Mouse (Mus musculus) adrenal gland, adult 8-10 months (tissue): ENCODE data around the gene Sf3a3. TPM values are rescaled to one million over a fixed set of nuclear protein-coding genes. Genes with fewer than 3 reads are reported as not detected.
A peak's percentile ranks its signal among the peaks of the same experiment; 100 is the strongest.

Experiments
- DNase-seq: peaks from one replicate; pipeline ENCODE4 v3.0.0; 2022
- total RNA-seq, 4 experiments: library from RNA; stranded (reverse); gene quantifications; 2 replicates each; pipeline ENCODE4 v1.2.4; 2022

Gene Sf3a3
- 10 to 100 TPM; 33.5 to 42.5 (median 37.2) TPM for total RNA-seq

DNA sequence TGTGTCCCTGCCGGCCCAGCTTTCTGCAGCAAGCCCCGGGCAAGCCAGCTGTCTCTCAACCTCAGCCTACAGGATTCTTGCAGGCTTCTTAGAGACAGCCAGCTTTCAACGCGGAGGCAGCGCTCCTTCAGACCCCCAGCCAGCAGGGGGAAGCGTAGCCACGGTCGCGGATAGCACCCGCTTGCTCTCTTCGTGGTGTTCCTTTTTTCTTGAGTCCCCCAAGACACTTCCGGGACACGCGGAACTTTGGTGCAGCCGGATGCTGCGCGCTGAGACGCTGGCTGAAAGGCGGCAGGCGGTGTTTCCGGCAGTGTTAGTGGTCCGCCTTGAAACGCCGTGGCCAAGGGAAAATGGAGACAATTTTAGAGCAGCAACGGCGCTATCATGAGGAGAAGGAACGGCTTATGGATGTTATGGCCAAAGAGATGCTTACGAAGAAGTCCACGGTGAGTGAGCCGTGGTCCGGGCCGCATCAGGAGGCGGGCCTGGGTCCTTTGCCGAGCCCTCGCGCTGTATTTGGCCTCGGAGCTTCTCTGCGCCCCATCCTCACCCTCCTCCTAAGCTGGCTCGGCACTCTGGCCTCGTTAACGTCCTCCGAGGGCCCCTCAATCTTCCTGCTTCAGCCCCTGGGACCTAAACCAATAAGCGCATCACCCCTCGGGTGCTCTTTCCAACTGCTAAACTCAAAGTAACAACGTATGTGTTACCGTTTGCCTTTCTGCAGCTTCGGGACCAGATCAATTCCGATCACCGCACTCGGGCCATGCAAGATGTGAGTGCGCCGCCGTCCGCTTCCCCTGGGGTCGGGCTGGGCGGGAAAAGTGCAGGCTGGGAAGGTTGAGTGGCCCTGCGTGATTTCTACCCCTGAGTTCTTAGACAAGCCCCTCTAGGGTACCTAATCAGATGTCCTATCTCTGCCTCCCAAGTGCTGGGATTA, at the start of gene Sf3a3:
TSS of gene Sf3a3 (plus strand) at position 232 of the 937 bp plus-strand sequence.
- peak; percentile 91 for DNase-seq

DNA sequence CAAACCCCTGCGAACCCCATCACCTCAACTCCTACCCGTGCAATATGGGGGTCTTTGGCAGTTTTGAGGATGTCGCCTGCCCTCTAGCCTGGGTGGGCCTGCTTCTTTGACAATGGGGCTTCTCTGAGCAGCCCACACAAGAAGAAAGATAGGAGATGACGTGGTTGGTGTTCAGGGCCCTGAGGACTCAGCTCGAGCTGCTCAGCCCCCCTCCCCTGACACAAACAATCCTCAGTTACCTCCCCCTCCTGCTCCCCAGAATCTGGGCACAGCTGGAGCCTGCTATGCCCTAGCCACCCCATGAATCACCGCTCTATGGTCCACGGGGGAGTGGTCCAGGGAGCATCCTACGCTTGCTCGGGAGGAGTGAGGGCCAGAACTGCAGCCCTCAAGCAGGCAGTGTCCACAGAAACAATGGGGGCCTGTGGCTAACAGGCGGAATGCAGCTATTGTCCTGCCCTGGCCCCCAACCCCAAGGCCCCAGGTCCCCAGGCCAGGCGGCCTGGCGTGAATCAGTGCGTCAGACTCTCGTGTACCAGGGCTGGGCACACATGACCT, 47.0 kb upstream of the Sf3a3 start:
- no peak for DNase-seq

DNA sequence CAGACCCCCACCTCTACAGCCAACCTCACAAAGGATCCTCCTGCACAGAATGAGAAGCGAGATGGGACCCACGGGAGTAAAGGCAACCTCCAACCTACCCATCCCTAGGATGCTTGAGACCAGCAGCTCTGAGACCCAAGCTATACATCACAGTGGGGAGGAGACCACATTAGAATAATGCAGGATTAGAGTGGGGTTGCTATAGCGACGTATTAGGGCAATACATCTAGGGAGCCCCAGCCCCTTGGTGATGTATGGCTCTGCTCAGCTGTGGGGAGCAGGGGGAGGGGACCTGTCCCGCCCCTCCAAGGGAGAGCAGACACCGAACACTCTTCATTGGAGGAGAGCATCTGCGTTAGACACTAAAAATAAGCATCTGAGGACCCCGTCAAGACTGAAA, 46.5 kb upstream of the Sf3a3 start:
- DNase-seq = no peak

DNA sequence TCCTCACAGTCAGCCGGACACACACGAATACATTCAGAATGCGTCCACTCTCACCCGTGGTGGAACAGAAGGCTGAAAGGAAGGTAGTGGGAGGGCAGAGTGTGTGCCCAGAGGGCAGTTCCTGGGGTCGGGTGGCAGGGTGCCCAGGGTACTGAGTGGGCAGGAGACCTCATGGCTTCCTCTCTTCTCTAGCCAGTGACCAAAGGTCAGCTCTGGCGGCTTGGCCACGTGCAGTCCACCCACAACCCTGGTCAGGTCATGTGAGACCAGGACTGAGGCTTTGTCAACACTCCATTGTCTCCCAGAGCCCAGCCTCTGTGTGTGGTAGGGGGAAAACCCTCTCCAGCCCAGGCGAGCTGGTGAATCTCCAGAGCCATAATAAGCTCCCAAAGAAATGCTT, 44.3 kb upstream of the Sf3a3 start:
- DNase-seq = no peak

DNA sequence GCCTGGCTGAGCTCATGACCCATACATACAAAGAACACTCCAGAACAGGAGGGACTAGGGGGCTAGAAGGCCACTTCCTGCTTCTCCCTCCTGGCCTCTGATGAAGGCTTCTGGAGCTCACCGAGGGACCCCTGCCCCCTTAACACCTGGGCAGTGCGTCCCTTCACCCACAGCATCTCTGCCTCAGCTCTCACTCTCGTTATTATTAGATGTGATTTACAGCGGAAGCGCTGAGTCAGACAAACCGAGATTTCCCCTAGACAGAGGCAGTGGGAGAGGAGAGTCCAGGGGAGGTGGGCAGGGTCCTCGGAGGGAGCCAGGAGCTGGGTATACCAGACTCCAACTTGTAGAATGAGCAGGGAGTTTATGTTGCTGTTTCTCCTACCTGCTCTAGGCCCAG, 43.0 kb upstream of the Sf3a3 start:
- DNase-seq = no peak

DNA sequence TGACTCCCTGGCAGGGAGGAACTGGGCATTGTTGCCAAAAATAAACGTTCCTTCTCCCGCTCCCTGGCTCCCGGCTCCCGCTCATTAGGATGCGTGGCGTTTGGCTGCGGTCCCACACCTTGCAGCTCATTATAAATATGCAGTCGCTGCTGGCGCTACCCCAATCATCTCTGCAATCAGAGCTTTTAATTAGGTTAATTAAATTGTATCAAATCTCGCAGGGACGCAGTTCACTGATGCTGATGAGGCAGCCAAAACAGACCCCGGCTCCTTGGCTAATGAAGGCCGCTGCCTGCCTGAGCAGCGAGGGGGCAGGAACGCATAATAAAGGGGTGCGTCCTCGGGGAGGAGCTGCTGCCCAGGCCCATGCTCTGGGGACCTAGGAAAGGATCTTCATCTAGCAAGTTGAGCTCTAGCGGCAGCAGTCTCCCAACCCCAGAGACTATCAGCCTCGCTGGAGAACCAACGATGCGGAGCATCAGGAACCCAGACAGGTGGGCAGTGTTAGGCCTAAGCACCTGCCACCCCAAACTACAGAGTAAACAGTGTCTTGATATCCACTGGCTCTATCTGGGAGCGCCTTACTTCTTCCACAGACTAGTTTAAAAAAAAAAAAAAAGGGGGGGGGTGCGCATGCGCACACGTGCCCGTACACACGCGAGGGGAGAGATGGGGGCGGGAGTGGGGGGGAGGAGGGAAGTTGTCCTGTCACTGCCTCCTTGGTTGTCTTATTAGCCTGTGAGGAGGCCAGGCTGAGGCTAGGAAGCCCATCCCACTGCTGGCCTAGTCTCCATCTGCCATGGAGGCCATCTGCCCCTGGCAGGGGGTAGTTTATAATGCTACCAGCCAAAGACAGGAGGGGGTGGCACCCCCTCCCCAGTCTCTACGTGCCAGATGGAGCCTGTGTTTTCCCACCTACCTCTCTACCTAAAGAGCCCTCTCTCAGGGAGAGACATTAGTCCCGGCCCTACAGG, 41.9 kb upstream of the Sf3a3 start:
- no peak for DNase-seq

DNA sequence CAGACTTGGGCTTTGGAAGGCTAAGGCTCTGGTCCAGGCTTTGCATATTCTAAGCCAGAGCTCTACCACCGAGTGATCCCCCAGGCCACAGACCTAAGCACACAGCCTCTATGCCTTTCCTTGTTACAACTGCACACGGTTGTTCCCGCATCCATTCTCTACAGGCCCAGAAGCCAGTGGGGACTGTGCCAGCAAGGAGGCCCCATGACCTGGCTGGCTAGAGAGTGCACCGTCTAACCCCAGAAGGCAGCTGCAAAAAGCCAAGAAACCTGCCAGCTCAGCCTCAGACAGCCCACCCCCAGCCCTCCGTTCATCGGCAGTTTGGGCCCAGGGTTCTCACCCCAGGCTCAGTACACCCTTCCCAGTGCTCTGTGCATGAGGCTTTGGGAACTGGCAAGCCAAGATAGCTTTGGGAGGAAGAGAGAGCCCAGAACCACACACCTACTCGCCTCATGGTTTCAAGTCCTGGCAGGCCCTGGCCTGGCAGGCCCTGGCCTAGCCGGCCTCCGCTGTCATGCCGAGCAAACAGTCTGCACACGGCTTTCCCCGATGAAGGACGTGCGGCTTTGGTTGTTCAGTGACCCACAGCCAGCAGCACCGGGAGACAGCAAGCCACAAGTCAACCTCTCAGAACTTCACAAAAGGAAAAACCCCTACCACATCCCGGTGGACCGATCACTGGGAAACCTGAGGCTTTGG, 40.1 kb upstream of the Sf3a3 start:
- DNase-seq = no peak

DNA sequence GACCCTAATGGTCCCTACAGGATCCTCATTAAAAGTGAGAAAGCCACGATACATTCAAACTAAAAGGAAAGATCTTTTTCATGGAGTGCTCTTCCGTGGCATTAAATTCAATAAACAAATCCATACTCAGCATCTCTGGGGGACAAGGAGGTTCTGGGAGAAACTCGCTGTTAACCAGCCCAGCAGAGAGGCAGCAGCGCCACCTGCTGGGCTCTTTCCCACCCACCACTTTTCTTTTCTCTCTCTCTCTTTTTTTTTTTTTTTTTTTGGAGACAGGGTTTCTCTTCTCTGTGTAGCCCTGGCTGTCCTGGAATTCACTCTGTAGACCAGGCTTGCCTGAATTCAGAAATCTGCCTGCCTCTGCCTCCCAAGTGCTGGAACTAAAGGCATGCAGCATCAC, 39.5 kb upstream of the Sf3a3 start:
- DNase-seq = no peak

DNA sequence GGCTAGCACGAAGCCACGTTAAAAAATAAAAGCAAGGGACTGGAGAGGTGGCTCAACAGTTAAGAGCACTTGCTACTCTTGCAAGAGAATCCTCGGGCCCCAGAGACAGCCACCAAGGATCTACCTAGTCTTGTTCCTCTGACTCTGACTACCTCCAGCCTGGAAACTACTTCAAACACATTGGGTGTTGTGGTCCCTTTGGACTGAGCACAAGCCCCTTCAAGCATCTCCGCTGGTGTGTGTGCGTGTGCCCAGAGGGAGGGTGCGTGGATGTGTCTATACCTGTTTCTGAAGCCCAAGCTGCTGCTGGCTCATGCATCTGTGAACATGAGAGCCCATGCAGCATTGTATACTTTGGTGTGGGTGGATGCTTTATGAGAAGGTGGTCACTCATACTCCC, 38.6 kb upstream of the Sf3a3 start:
- DNase-seq = no peak

DNA sequence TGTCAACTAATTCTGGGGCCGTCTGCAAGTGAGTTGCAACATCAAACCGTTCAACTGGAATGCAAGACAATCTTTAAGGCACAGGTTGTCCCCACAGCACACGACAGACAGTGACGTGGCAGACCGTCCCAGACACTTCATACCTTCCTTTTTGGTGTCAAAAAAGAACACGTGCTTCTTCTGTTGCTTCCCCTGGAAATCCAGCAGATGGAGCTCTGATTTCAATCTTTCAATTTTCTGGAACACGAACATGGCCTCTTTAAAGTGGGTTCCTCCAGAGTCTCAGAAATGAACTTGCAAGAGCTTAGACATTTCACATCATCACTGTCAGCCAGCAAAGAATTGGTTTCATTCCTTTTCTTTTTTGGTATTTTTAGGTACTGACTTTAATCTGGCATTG, 32.3 kb upstream of the Sf3a3 start:
- DNase-seq = no peak

DNA sequence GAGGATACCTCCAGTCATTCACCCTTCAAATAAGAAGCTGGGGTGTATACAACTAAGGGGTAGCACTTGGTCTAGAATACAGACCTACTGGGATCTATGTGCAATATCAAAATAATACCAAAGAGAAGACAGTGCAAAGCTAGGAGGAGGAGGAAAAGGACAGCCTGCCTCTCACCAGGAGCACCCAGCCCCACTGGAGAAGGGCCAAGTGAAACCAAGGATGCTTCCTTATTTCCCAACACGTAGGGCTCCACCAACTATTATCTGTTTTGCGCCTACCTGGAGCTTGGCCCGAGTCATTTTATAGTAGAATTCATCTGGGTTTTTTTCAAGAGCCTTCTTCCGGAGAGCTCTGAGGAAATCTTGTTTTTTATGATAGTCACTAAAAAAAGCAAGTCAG, 31.1 kb upstream of the Sf3a3 start:
- no peak for DNase-seq

DNA sequence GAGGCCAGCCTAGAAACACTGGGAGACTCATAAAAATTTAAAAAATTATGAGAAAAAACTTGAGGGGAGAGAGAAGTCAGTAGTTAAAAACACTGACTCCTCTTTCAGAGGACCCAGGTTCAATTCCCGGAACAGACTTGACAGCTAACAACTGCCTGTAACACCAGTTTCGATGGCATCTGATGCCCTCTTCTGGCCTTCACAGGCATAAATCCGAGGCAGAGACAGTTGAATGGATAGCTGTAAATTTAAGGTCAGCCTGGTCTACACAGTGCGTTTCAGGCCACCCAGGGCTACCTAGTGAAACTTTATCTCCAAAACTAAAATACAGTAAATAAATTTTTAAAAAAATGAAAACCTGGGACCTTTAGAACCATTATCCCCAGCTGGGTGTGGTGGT, 29.6 kb upstream of the Sf3a3 start:
- DNase-seq = no peak

DNA sequence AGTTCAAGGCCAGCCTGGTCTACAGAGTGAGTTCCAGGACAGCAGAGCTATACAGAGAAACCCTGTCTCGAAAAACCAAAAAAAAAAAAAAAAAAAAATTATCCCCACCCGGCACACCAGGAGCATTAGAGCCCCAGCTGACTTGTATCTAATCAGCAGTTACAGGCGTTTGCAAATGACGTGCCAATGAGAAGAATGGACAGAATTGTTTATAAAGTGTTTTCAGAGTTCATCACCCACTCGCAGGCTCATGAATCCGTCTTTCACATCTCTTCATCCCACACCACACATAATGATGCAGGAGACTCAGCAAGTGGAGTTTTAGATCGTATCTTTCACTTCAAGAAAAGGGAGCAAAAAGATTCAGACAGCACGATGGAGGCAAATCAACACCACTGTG, 29.1 kb upstream of the Sf3a3 start:
- DNase-seq = no peak

DNA sequence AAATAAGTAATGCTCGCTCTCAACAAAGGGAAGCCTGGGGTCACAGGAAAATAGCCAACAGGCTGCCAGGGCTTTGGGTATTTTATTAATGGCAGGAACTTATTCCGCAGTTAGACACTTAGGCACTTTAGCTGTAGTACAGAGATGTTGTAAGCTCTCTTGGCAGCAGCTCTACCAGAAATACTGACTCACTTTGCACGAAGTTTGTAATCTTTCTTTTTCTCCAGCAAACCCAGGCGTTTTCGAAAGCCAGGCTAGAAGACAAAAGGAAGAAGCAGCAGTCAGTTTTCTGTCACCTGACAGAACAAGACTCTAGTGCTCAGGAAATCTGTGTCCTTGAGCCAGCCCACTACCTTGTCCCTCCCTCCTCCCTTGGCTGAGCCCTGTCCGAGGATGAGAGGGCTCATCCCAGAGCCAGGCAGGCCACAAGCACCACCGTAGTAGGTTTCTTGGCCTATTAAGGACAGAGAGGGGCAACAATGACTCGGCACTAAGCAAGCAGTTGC, 28.6 kb upstream of the Sf3a3 start:
- DNase-seq = no peak

DNA sequence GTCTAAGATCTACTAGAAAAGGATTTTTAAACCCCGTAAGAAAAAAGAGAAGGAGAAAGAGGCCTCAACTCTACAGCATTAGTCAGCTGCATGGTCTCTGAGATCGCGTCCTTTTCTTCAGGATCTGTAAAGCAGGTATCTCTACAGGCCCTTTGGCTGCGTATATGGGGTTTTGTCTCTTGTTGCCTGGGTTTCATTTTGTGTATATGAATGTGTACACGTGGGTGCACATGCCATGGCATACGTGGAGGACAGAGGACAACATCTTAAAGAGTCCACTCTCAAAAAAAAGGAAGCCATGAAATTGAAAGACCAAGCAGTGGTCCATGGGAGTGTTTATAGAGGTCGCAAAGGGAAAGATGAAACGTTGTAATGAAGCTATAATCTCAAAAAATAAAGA, 23.1 kb upstream of the Sf3a3 start:
- no peak for DNase-seq

DNA sequence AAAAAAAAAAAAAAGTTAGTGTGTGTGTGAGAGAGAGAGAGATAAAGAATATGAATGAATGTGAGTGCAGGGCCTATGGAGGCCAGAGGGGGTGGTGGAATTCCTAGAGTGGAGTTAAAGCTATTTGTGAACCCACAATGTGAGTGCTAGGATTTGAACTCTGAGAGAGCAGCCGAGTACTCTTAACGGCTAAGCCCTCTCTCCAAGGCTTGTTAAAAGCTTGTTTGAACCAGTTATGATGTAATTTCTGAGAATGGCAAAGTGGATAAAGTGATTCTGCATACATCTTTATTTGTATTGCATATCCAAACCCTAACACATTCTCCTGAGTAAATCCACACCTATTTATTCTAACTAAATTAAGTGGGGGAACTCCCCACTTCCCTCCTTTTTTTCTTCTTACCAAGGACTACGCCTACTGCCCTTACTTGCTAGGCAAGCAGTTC, 22.1 kb upstream of the Sf3a3 start:
- DNase-seq = no peak

DNA sequence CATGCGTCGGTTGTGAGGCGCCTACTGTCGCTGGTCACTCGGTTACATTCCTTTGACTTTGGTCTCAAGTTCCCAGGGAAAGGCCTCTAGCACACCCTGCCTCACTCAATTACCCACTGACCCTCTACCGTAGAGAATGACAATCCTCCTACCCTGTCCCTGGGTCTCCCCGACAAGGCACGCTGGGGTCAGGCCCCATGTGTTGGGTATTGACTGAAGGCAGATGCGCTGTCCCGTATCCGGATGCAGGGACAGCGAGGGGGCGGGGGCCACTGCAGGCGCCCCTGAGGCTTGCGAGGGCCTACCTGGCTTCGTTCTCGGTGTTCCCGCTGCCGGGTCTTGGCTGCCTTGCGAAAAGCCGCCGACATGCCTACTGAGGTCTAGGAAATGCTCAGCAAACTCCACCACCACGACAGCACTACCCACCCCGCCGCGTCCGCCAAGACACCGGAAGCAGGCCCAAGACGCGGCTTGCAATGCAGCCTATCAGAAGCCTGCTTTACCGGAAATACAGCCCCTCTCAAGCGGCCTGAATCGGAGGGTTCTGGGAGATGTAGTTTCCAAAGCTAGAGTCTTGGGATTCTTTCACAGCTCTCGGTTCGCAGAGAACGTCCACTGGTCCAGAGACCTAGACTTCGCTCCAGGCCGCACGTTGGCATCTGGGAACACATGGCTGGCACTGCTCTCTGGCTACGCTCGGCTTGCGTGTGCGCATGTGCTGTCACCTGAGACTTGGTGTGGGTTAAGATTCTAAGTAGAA, 21.3 kb upstream of the Sf3a3 start, which contains the start of gene Utp11:
TSS of gene Utp11 (minus strand) at position 466 of the 760 bp plus-strand sequence.
- peak; percentile 86 for DNase-seq

DNA sequence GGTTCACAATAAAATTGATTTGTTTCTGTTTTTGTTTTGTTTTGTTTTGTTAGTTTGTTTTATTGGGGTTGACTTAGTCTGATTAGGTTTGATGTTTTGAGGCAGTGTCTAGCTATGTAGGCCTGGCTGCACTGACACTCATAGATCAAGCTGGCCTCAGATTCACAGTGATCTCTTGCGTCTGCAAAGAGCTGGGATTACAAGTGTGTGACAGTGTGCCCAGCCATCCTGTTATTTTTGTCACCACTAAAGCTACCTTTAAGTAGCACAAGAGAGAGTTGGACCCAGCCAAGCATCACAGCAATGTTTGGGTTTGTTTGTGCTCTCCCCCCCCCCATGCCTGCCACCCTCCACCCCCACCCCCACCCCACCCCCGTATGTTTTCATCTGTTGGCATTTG, 20.0 kb upstream of the Sf3a3 start:
- DNase-seq = no peak

DNA sequence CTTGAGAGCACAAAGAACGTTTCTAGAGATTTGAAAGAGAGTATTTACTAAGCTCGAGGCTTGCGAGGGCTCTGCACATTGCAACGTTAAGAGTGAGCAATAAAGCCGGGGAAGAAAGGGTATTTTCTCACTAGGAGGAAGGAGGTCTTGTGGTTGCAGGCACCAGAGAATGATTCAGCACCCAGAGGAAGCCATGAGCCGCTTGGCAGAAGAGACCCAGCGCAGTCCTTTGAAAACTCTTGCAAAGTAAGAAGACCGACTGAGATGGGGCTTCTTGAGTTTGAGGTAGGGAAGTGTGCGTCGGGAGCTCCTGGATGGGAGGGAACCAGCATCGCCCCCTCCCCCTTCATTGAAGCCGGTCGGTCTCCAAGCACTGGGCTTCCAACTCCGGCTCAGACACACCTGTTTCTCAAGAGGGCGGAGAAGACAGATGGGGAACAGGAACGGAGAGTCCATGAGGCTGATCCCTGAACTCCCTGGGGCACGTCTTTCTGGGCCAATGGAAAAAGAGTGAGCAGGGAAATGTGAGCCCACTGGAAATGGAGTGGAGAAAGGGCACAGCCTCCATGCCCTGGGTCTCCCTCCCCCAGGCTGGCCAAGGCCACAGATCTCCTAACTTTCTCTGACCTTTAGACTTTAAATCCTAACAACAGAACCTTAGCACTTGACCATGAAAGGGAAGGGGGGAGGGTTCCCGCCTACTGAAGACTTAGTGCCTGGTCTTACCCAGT, 18.6 kb upstream of the Sf3a3 start:
- no peak for DNase-seq

DNA sequence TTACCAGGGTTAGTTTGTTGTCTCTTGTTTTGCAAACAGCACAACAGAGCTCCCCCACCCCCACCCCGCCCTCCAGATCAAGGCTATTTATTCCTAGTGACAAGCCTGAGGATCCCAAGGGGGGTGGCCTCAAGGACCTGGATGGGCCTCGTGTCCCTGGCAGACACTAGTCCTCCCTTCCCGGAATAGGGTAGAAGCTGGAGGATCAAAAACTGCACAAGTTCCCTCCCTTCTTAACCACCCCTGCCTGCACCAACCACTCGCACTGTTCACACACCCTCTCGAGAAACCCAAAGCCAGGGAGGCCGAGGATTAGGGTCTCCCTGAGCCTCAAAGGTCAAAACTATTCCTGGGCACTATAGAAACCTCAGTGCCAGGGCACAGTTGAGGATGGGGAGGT, 14.8 kb upstream of the Sf3a3 start:
- no peak for DNase-seq
